Mouse (Mus musculus) T-cell, adult 2 months (primary cell): ENCODE results near the gene Zic3.

ENCODE experiments used
- DNase-seq: peaks from one replicate; pipeline ENCODE4 v3.0.0; 2022; ENCODE audit warnings: low spot score

Gene Zic3

DNA sequence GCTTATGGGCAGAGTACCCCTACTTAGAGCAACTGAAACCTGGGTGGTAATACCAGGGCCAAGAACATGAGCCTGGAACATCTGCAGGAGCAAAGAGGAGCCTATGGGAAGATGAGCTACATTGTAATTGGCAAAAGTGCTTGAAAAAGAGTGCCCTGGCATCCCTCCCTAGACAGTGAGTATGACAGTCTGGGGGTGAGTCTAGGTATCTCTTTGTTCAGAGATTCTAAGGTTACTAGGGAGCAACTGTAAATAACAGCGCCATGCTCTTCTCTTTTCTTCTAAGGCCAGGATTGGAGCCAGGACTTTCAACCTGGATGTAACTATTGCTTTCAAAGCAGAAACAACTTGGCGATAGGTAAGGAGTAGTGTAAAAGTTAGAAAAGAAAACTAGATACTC, at the start of gene Zic3:
Gene Zic3, plus strand, starts transcription at position 301 of the 400 bp plus-strand sequence.
- no peak for DNase-seq

DNA sequence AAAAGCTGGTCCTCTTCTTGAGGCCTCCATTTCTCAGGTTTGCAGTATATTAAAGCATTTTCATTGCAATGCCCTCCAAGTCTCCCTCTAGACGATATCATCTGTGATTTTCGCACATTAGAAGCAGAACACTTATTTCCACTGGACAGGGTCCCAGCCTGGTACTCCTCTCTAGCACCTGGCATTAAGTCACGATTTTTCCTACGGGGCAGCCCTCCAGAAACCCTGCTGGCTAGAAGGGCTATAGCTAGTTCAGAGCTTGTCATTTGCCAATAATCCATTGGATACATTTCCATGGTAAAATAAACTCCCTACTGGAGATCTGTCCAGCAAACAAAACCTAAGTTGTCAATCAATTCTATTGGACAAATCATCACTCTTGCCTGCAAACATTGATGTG, 40.1 kb upstream of the Zic3 start:
- no peak for DNase-seq

- DNase-seq, result no peak
These were observed 34.9 kb upstream of the Zic3 start for GRCm38 (mm10) chrX:57987455-57988109.

DNA sequence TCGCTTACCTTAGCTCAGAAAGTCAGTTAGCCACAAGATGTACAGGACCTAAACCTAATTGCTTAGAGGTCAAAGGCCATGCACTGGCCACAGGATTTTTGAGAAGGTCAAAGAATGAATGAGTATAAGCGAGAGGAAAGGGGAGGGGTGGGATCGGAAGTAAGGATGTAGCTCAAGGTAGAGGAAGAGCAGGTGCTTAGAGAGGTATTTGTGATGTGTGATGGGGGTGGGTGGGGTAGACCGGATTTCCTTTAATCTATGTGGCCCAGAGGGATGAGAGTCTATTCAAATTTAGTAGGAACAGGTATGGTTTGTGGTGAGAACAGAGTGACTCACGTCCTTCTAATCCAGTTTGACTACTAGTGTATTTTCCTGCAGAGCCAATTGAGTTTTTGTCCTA, 9.1 kb upstream of the Zic3 start:
- DNase-seq, result no peak

DNA sequence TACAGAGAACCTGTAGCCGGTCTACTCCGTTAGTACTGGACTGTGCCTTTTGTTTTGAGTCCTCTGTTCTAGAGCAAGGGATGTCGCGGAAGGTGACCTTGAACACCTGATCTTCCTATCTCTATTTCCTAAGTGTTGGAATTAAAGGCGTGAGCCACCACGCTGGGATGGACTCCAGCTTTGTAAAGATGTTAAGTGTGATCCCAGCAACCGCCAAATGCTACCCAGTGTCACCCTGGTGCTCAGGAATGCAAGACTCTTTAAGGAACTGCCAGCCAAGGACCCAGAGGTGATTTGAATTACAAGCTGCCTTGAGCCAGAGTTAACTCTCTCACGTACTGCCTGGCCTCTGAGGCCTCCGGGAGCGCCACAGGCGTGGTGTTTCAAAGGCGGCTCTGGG, 8.4 kb upstream of the Zic3 start:
- DNase-seq, result no peak

DNA sequence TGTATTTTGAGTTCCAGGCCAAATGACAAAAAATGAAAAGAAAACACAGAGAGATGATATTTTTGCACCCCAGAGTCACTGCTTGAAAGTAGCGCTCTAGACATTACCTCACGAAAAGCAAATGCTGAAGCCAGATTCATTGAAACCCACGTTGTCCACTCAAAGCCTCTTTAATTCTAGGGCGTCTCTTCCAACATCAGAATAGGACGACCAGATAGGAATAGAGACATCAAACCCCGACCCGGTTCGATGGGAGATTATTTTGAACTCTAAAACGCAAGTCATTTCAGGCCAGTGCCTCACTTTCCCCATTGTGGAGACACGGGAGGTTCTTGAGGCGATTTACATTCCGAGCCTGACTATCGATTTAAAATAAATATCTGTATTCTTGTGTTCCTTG, 7.7 kb upstream of the Zic3 start:
- DNase-seq, result no peak

- DNase-seq, result no peak
These were observed 7.1 kb upstream of the Zic3 start for GRCm38 (mm10) chrX:58015336-58015945.

- DNase-seq, result no peak
These were observed 3.8 kb upstream of the Zic3 start for GRCm38 (mm10) chrX:58018720-58019119.

GRCm38 (mm10) chrX:58019257-58019953, 3.1 kb upstream of the Zic3 start:
- no peak for DNase-seq

DNA sequence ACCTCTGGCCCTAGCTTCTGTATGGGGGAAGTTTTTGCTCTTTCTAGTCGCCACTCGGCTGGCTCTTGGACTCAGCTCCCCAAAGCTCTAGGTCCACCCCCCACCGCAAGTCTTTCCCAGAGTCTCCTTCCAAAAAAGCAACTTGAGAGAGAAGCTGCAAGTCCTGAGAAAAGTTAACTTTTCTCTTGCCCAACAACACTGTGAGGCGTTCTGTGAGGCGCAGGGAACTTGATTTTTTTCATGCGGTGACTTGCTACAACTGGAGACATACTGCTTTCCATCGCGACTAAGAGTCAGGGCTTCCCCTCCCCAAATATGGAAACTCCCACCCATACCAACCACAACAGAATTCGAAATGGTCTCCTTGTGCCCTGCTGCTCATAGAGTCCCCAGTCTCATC, 5.1 kb downstream of the Zic3 start:
- no peak for DNase-seq

- no peak for DNase-seq
These were observed 5.6 kb downstream of the Zic3 start for GRCm38 (mm10) chrX:58028082-58028481.

DNA sequence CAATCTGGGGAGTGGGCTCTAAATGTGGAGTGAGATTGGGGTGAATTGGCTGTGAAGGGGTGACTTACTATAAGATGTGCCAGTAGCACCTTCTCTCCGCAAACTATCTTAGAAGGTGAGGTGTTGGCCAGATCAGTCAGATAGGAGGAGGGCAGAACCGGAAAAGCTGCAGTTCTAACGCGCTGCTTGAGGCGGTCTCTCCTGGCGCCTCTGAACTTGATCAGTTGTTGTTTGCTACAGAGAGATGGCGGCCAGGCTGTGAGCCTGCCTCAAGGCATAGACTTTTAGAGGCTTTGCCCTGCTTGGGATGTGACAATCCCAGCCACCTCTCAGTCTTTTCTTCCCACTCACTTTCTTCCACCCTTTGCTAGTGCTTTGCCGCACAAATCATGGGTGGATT, 6.4 kb downstream of the Zic3 start:
- no peak for DNase-seq

DNA sequence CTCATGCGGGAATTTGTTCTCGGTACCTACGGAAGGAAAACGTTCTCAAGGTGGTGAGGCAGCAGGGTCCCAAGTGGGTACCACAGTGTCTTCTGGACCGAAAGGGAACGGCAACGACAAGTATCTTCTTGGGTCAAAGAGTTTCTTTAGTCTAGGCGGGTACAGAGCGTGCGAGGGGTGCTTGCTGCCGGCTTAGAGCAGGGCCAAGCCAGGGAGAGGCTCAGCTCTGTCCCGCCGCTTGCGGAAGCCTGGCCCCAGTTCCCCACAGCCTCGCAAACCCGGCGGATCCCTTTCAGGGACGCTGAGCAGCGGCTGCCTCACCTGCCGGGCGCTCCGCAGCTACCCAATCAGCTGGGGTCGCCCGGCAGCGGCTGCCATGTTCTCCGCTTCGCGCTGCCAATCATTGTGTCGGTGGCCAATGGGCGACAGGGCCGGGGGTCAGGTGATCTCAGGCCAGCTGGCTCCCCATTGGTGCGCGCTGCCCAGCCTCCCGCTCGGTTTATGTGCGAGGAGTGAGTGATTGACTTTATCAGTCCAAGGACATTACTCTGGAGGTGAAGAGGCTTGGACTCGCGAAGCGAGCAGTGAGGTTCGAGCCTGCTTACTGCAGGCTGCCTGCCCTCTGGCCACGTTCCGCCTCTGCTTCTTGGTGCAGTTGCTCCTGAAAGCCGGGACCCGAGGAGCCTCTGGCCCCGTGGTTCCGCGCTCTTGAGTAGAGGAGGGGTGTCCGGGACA, 7.8 kb downstream of the Zic3 start:
- no peak for DNase-seq

GRCm38 (mm10) chrX:58030835-58031670, 8.6 kb downstream of the Zic3 start:
- DNase-seq, result no peak

- no peak for DNase-seq
These were observed 9.4 kb downstream of the Zic3 start for GRCm38 (mm10) chrX:58031671-58032605.

GRCm38 (mm10) chrX:58032622-58033021, 10.1 kb downstream of the Zic3 start:
- no peak for DNase-seq

DNA sequence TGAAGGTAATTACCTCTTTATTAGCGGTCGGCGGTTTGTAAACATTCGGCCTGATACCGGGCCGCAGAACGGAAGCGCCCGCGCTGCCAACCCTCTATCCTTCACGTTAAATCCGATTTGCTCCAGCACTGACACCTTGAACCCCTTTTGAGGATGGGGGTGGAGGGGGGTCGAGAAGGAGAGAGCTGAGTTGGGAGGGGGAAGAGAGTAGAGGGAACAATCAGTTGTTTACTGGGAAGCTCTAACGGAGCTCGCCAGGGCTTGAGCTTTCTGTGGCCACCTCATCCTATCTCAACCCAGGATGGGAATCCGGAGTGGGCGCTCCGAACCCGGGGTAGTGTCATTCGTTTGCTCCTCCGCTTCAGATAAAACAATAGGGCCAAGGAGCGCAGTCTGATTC, 11.0 kb downstream of the Zic3 start:
- DNase-seq, result no peak

DNA sequence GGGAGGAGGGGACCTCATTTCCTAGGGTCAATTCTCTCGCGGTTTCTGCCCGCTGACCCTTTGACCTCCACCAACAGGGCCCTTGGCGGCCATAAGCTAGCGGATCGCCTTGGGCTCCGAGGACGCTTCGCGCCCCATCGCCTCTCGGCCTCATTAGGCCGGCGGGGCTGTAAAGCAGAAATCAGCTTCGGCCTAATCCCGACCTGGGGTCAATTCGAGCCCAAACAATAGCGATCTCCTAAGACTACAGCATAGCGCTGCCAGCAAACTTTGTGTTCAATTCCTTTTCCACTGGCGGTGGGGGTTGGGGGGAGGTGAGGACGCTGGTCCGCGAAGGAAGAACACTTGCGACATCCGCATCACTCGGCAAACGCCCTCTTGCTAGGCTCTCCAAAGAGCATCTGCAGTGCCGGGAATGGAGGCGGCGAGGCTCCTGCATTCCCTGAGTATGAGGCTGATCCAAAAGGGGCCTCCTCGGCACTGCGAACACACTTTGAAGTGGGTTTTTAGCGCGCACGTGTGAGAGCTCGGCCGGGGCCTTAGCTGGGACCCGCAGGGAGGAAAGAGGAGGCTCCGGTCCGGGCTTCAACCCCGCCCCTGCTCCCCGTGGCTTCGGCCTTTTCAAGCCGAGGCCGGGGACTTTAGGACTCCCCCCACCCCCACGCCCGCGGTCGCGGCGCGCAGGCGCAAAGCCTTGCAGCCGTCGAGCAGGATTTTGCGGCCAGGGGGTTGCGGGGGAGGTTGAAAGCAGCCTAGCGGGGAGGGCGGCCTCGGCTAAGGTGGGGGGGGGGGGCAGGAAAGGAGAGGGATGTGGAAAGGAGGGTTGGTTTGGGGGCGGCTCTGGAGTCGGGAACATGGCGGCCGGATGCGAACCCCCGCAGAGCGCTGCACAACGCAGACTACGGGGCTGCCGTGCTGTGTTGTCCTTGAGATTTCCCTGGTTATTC, 15.8 kb downstream of the Zic3 start:
- DNase-seq, result no peak

DNA sequence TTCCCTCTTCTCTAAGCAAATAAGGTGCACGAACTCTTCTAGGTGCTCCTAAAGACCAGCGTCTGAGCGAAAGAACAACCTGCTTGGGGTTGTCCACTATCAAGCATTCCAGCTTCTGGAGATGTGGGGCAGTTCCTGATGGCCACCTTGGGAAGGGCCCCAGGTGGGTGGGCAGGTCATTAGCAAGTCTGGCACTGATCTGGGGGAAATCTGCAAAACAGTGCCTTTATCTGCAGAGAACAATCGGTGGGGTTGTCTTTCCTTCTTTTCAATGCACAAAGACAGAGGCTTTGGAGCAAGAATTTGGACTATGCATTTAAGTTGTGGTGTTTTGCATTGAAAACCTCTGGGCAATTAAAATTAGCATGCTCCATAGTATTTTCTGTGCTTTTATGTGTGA, 17.2 kb downstream of the Zic3 start:
- DNase-seq, result no peak

DNA sequence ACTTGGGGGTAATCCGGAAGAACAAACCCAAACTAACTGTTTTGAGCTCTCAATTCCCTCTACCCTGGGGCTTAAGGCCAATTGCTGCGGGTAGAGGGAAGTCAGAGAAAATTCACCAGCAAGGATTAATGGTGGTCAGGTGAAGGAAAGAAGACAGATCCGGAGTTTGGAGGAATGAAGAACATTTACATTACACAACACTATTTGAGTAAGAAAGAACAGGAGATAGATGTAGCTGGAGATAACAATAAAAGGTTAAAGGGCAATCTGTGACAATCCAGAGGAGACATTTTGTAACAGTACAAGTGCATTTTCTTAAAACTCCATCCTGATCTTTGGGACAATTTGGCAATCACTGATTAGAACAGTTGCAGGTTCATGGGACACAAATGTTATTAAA, 19.4 kb downstream of the Zic3 start:
- no peak for DNase-seq
